Mouse (Mus musculus) layer of hippocampus, adult 2 months (tissue): Measurements from ENCODE around the gene Vmn1r51. TPM values are rescaled to one million over a fixed set of nuclear protein-coding genes. Genes with fewer than 3 reads are reported as not detected.
"Not testable (repeated sequence)": the region's sequence is repeated elsewhere in the genome, so short reads cannot be mapped to it uniquely, and the experiment has no call there.

Experiments used
- DNase-seq, 2 experiments: peaks; one replicate each; pipeline ENCODE4 v3.0.0; 2022; ENCODE audit warnings: low spot score in 2 of 2
- H3K27ac ChIP-seq: fragments of 200-600 bp; 2 replicates; pipeline ENCODE4 v1.8.1; 2022
- H3K4me3 ChIP-seq: fragments of 200-600 bp; 2 replicates; pipeline ENCODE4 v1.8.1; 2022; ENCODE audit warnings: mild to moderate bottlenecking
- CTCF ChIP-seq: fragments of 200-600 bp; conservative IDR thresholded peaks from 2 replicates; pipeline ENCODE4 v1.8.1; 2022; ENCODE audit warnings: antibody characterized with exemption, mild to moderate bottlenecking, moderate library complexity
- long read RNA-seq, 2 experiments: library from polyadenylated mRNA; stranded (forward); transcript quantifications; one replicate each; pipeline ENCODE4 v2.0.0; 2021; ENCODE audit warnings: borderline mapping rate in 2 of 2
- total RNA-seq, 2 experiments: library from RNA; stranded (reverse); gene quantifications; 2 replicates each; pipeline ENCODE4 v1.2.3; 2021

Gene Vmn1r51
- total RNA-seq: not detected
- long read RNA-seq, experiment 1: 0 reads
- long read RNA-seq, experiment 2: 0 reads

GRCm38 (mm10) chr6:90122296-90122695, at the start of gene Vmn1r51:
TSS of gene Vmn1r51 (plus strand) at chr6:90122596.
- not testable (repeated sequence) for H3K4me3 ChIP-seq, H3K27ac ChIP-seq, DNase-seq

- DNase-seq: no peak
- Histone ChIP-seq H3K27ac (no peak within 1 kb of the TSS), H3K4me3 (no peak within 1 kb of the TSS)
- TF ChIP-seq CTCF: no peak
Measured at GRCm38 (mm10) chr6:90078406-90078805, 44.0 kb upstream of the Vmn1r51 start, which contains the start of gene Vmn1r49. TSS of gene Vmn1r49 (minus strand) at chr6:90078506.

- Histone ChIP-seq H3K27ac (no peak overlapping the region), H3K4me3 (no peak overlapping the region)
- TF ChIP-seq CTCF: no peak
- DNase-seq: no peak
Measured at GRCm38 (mm10) chr6:90100566-90100965, 21.8 kb upstream of the Vmn1r51 start.

- no peak within 1 kb of the TSS for H3K4me3 ChIP-seq
- no peak within 1 kb of the TSS for H3K27ac ChIP-seq
- DNase-seq: no peak
- TF ChIP-seq CTCF: no peak
Measured at GRCm38 (mm10) chr6:90101130-90101529, 21.3 kb upstream of the Vmn1r51 start, which contains the start of gene Vmn1r50. TSS of gene Vmn1r50 (plus strand) at chr6:90101430.

- Histone ChIP-seq H3K4me3 (no peak overlapping the region), H3K27ac (no peak overlapping the region)
- no peak for DNase-seq
- no peak for TF ChIP-seq CTCF
Measured at GRCm38 (mm10) chr6:90160139-90160538, 37.7 kb downstream of the Vmn1r51 start.

GRCm38 (mm10) chr6:90174508-90174907, 52.1 kb downstream of the Vmn1r51 start, which contains the start of gene Vmn1r52:
TSS of gene Vmn1r52 (plus strand) at chr6:90174808.
- DNase-seq: no peak
- Histone ChIP-seq H3K27ac (no peak within 1 kb of the TSS), H3K4me3 (no peak within 1 kb of the TSS)
- TF ChIP-seq CTCF: no peak

Other genes with a start within 250 kb of the Vmn1r51 start
- not detected for gene Vmn1r42, start 246.2 kb upstream of the Vmn1r51 start, total RNA-seq
- not detected for gene Vmn1r43, start 246.2 kb upstream of the Vmn1r51 start, total RNA-seq
- not detected for gene Vmn1r44, start 238.9 kb upstream of the Vmn1r51 start, total RNA-seq
- gene Vmn1r45, start 182.0 kb upstream of the Vmn1r51 start, total RNA-seq: not detected
- gene Vmn1r46, start 153.3 kb upstream of the Vmn1r51 start, total RNA-seq: not detected
- gene Vmn1r47, start 106.4 kb upstream of the Vmn1r51 start, total RNA-seq: not detected
- gene Vmn1r48, start 85.8 kb upstream of the Vmn1r51 start, total RNA-seq: not detected
- not detected for gene Vmn1r49, start 44.1 kb upstream of the Vmn1r51 start, total RNA-seq
- gene Vmn1r50, start 21.2 kb upstream of the Vmn1r51 start, total RNA-seq: not detected
- gene Vmn1r52, start 52.2 kb downstream of the Vmn1r51 start, total RNA-seq: not detected
- gene V1ra8, start 80.2 kb downstream of the Vmn1r51 start, total RNA-seq: not detected
- gene Vmn1r53, start 101.8 kb downstream of the Vmn1r51 start, total RNA-seq: not detected
- gene Vmn1r54, start 123.7 kb downstream of the Vmn1r51 start, total RNA-seq: not detected
- gene BC048671, start 178.6 kb downstream of the Vmn1r51 start, total RNA-seq: not detected
- not detected for gene Chst13, start 202.6 kb downstream of the Vmn1r51 start, total RNA-seq
- gene Uroc1, start 210.7 kb downstream of the Vmn1r51 start, total RNA-seq: not detected
- gene Zxdc, start 246.9 kb downstream of the Vmn1r51 start, total RNA-seq: 10 to 100 TPM; 29.5 to 29.9 TPM